Comparison of ENCODE assay signal across 13 mouse cellular contexts in genomic region chr3:135692999-135693398, GRCm38 (mm10). TPM values are rescaled to one million over a fixed set of nuclear protein-coding genes. Genes with fewer than 3 reads are reported as not detected.
DNase-seq lines count a peak whose midpoint lies in the region; ATAC-seq lines count a peak whose summit lies in the region.
"Had no signal": no experiment of that assay in that cellular context is flagged by ENCODE, and none has a peak within 500 bp of the region (broad histone marks: within the 10 kb centered on the region; RNA-seq: fewer than 3 reads in every experiment).

No protein-coding gene starts in this region.

- no peak overlapping the region for H3K4me3 ChIP-seq in heart, embryonic 10.5 days
- H3K4me3 ChIP-seq in neural tube, embryonic 11.5 days (ENCODE audit: low read depth, low read length): no peak overlapping the region
- H3K4me3 ChIP-seq in neural tube, embryonic 15.5 days (replicated peaks): no peak overlapping the region
- H3K4me3 ChIP-seq in heart, embryonic 15.5 days: no peak overlapping the region
- H3K4me3 ChIP-seq: lung, embryonic 15.5 days had no signal

- intact Hi-C loops in heart, postnatal 25 days (cut with DNase I): loop anchor here (5.0 kb wide), 2 partner anchors 86 to 271 kb away; partner anchors contain the start of gene Cisd2

- no peak overlapping the region for H3K9ac ChIP-seq in neural tube, embryonic 11.5 days (ENCODE audit: low read length)
- H3K9ac ChIP-seq in neural tube, embryonic 15.5 days (replicated peaks): no peak overlapping the region
- H3K9ac ChIP-seq in heart, embryonic 15.5 days: no peak overlapping the region
- H3K9ac ChIP-seq: embryonic facial prominence, embryonic 13.5 days; lung, embryonic 15.5 days had no signal

- H3K4me1 ChIP-seq in heart, embryonic 10.5 days: peaks cover 53% of the 10 kb centered on the region
- peaks cover 7% of the 10 kb centered on the region; the same call in 1 of the 2 replicates for H3K4me1 ChIP-seq in neural tube, embryonic 11.5 days (ENCODE audit: control insufficient read depth, insufficient read depth, low read length)
- H3K4me1 ChIP-seq in neural tube, embryonic 15.5 days: peaks cover 43% of the 10 kb centered on the region
- H3K4me1 ChIP-seq in heart, embryonic 15.5 days (replicated peaks): peaks cover 39% of the 10 kb centered on the region

- H3K4me2 ChIP-seq in neural tube, embryonic 11.5 days (ENCODE audit: low read depth): no peak overlapping the region
- H3K4me2 ChIP-seq in neural tube, embryonic 15.5 days: no peak overlapping the region
- H3K4me2 ChIP-seq in heart, embryonic 15.5 days: 0 out of 2 replicates have a peak overlapping the region, but pooled peaks have one; percentile 4
- H3K4me2 ChIP-seq: lung, embryonic 15.5 days had no signal

- peak overlapping the region; percentile 100 for H3K27ac ChIP-seq in heart, embryonic 10.5 days
- H3K27ac ChIP-seq in neural tube, embryonic 11.5 days (ENCODE audit: low read depth, low read length): no peak overlapping the region
- no peak overlapping the region for H3K27ac ChIP-seq in neural tube, embryonic 15.5 days (replicated peaks)
- peak overlapping the region; percentile 97 for H3K27ac ChIP-seq in heart, embryonic 15.5 days
- H3K27ac ChIP-seq: embryonic facial prominence, embryonic 13.5 days; lung, embryonic 15.5 days had no signal

- H3K27me3 ChIP-seq in heart, embryonic 10.5 days (ENCODE audit: insufficient read depth, poor library complexity, severe bottlenecking): no peaks in the 10 kb centered on the region
- no peaks in the 10 kb centered on the region for H3K27me3 ChIP-seq in neural tube, embryonic 11.5 days (ENCODE audit: control insufficient read depth, insufficient read depth, low read length)
- no peaks in the 10 kb centered on the region for H3K27me3 ChIP-seq in neural tube, embryonic 15.5 days (replicated peaks)
- no peaks in the 10 kb centered on the region for H3K27me3 ChIP-seq in heart, embryonic 15.5 days
- H3K27me3 ChIP-seq: lung, embryonic 15.5 days had no signal

- H3K9me3 ChIP-seq in heart, embryonic 10.5 days: no peaks in the 10 kb centered on the region
- no peaks in the 10 kb centered on the region for H3K9me3 ChIP-seq in neural tube, embryonic 11.5 days (ENCODE audit: control insufficient read depth, low read length)
- no peaks in the 10 kb centered on the region for H3K9me3 ChIP-seq in neural tube, embryonic 15.5 days (replicated peaks)
- H3K9me3 ChIP-seq in heart, embryonic 15.5 days (replicated peaks): no peaks in the 10 kb centered on the region
- H3K9me3 ChIP-seq: embryonic facial prominence, embryonic 13.5 days; lung, embryonic 15.5 days had no signal

- no peak for DNase-seq in heart, embryonic 10.5 days (ENCODE audit: low spot score)
- no peak for DNase-seq in heart, postnatal 25 days (ENCODE audit: low spot score)
- DNase-seq in neural tube, embryonic 11.5 days (ENCODE audit: low spot score): peak; percentile 30
- DNase-seq in cerebellum, adult 9-11 months: no peak
- DNase-seq in c-Kit-positive CD71-positive TER-119-positive erythroid progenitor cells, embryonic 14.5 days (ENCODE audit: low spot score): no peak
- DNase-seq: cerebellum, adult 8-10 months; kidney, postnatal 10 days; thymus, postnatal 4 days had no signal

- 26% methylated on average over 3 of the region's 3 CpGs for WGBS in heart, embryonic 10.5 days
- 8% methylated on average over 3 of the region's 3 CpGs for WGBS in neural tube, embryonic 11.5 days
- WGBS in neural tube, embryonic 15.5 days: 12% methylated on average over 3 of the region's 3 CpGs
- WGBS in heart, embryonic 15.5 days: 29% methylated on average over 3 of the region's 3 CpGs

- H3K36me3 ChIP-seq in heart, embryonic 10.5 days: no peaks in the 10 kb centered on the region
- 0 out of 2 replicates have a peak, but pooled peaks cover under 1% of the 10 kb centered on the region for H3K36me3 ChIP-seq in neural tube, embryonic 11.5 days (ENCODE audit: control insufficient read depth, insufficient read depth, low read length)
- H3K36me3 ChIP-seq in neural tube, embryonic 15.5 days: no peaks in the 10 kb centered on the region
- no peaks in the 10 kb centered on the region for H3K36me3 ChIP-seq in heart, embryonic 15.5 days
- H3K36me3 ChIP-seq: lung, embryonic 15.5 days had no signal

- no peak for ATAC-seq in neural tube, embryonic 11.5 days (ENCODE audit: insufficient read depth, low FRiP score, low TSS enrichment)
- ATAC-seq in neural tube, embryonic 15.5 days (ENCODE audit: low FRiP score): no peak
- no peak for ATAC-seq in heart, embryonic 15.5 days (replicated peaks; ENCODE audit: insufficient number of reproducible peaks, insufficient read depth, low FRiP score, low read depth)
- ATAC-seq: CD4-positive, CD25-positive, alpha-beta regulatory T cell, adult 4 months had no signal

RNA-seq across cellular contexts. Expression of gene Nfkb1, which starts 1.7 kb away (rescaled TPM):
- 13.2 and 16.0 TPM in 2 replicates for polyA plus RNA-seq in heart, embryonic 10.5 days (2016; fragmentation: Nextera tagmentation; extraction: Ambion mirVana)
- total RNA-seq in heart, postnatal 25 days (2021): 10 to 100 TPM; 37.1 to 38.5 TPM
- polyA plus RNA-seq in neural tube, embryonic 11.5 days (2014; fragmentation: Nextera tagmentation; extraction: Ambion mirVana): 13.5 and 15.3 TPM in 2 replicates
- polyA plus RNA-seq in neural tube, embryonic 15.5 days (2015; fragmentation: Nextera tagmentation; extraction: Ambion mirVana): 7.7 and 21.5 TPM in 2 replicates
- 17.1 and 28.4 TPM in 2 replicates for polyA plus RNA-seq in heart, embryonic 15.5 days (2015; fragmentation: Nextera tagmentation; extraction: Ambion mirVana)

Comparison
In these comparisons a context has a peak if more than half of its experiments do, and no peak if none do; other contexts are left out.
1. H3K27ac ChIP-seq: peak in heart, embryonic 10.5 days (single experiment) and heart, embryonic 15.5 days (single experiment); none in neural tube, embryonic 11.5 days (single experiment) and neural tube, embryonic 15.5 days (single experiment).